Mouse (Mus musculus) mouse embryonic stem cell (cell line): ENCODE measurements around the gene Ehf.

ENCODE experiments used
- in situ Hi-C, 2 experiments: fragments of 300-500 bp; cut with MboI; formaldehyde crosslinking; loops; 1 replicate in 1 of 2; 3 replicates in 1 of 2; pipeline ENCODE4 v1.14.3; 2019 to 2020; ENCODE audit warnings: low sequenced_read_pairs in 2 of 2, low pct_unique_long_range_greater_than_20kb in 1 of 2, mixed read lengths in 1 of 2; ENCODE audit not compliant: unreplicated experiment in 1 of 2

Ehf gene

DNA sequence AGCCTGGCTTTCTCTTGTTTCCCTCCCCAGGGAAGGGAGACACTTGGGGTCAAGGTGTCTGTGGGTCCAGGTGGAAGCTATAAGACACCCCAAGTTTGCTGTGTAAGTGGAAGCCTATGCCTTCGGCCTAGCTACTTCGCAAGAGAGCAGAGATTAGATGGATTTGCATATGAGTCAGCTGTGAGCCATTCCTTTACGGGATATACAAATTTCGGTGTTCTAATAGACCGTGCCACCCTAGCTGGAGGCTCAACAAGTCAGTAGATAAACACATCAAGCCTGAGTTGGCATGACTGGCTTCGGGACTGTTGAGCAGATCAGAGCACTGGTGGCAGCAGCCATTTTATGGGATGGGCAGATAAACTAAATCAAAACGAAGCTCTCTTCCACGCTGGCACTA lies 31.6 kb downstream of the Ehf start:
- in situ Hi-C loops: no loop called here

DNA sequence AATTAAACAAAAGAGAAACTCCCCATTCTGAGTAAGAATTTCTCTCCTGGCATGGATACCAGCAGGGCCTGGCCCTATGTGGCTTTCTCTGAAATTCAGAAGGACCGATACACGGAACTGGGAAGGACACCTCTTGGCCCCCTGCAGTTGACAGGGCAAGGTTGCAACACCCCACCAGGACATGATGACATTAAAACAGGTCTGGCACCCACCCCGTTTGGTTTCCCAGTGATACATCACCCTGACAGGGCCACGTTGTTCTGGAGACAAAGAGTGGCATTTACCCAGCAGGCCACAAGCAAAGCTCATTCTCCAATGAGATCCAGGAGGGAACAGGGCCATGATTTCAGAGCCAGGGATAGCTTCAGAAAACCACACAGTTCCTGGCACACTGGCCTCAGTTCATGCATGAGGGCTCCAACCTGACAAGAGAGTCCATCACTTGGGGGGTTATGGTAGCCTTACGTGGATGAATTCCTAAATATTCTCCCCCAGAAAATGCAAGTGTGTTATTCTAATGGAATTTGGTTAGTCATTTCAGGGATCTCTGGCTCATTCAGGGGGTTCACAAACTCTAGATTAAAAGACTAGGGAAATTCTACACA lies 32.4 kb downstream of the Ehf start:
- in situ Hi-C loops: no loop called here

DNA sequence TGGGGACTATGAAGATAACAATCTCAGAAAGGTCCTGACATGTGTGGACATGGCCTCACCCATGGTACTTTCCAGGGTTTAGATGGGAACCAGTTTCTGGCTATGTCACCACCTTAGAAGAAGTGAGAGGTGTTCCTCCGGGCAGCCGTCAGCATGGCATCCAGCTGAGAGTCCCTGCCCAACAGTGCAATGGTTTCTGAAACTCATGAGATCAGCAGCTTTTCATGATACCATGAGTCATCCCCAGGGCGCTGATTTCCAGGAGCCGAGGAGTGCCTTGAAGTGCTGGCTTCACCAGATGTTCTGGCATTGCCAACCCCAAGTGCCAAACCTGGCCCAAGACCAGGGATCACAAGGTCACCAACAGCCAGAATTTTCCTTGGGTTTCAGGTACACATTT lies 64.0 kb downstream of the Ehf start:
- in situ Hi-C loops: no loop called here

DNA sequence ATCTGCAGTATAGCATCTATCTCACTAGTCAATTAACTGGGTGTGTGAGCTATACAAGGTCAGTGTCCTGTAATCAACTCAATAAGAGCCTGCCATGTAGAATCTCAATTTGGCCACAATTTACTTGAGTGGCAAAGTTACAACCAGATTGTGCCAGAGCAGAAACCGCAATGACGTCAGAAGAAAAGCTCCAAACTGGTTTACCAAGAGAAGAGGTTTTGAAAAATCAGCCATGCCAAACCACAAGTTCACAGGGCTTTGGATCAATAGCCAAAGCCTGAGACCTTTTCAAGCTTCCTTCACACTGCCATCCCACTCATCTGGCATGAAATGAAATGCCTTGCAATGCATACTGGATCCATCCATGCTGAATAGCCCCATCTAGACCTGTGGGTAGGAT lies 76.3 kb downstream of the Ehf start:
- in situ Hi-C loops: no loop called here

DNA sequence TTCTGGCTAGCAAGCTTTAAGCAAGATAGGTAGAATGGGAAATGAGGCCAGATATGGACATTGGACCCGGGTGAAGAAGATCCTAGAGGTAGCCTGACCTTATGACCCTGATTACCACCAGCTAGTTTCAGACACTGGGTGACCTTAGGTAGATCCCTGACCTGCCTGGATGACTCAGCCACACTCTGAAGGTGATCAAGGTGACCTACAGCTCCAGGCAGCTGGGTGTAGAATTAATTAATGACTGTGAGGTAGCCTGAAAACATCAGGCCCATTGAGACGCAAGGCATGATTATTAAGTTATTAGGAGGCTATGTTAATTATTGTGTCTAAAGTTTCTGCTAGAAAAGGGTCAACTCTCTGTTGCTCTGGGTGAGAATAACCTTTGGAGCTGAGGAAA lies 82.2 kb downstream of the Ehf start:
- in situ Hi-C loops: no loop called here

DNA sequence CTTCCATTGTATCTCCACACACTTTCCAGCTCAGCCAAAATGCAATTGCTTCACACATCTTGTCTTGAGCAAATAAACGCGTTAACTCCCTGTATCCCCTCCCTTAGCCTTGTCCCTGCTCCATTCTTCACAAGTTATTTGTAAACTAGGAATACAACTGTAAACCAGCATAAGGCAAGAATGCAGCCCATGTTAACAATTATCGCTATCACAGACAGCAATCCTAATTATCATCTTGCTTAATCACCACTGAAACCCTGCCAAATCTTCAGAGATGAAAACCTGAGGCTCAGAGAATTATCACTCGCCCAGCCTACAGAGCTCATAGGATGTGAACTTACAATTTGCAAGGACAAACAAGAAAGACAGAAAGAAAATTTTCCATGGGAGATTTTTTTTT lies 84.8 kb downstream of the Ehf start:
- in situ Hi-C loops: no loop called here

DNA sequence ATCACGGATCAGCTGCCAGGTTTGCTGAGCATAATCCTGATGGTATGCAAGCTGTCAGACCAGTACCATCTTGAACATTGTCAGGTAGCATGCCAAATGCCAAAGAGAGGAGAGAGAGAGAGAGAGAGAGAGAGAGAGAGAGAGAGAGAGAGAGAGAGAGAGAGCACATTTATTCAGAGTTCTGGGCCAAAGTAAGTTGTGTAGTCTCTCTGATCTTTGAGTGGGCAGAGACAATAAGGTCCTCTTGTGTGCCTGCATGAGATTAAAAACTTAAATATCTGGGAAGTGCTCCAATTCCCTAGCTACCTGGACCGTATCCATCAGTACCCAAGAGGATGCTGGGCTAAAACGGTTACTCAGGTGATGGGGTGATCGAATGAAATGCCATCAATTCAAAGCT lies 87.3 kb downstream of the Ehf start:
- in situ Hi-C loops: no loop called here

DNA sequence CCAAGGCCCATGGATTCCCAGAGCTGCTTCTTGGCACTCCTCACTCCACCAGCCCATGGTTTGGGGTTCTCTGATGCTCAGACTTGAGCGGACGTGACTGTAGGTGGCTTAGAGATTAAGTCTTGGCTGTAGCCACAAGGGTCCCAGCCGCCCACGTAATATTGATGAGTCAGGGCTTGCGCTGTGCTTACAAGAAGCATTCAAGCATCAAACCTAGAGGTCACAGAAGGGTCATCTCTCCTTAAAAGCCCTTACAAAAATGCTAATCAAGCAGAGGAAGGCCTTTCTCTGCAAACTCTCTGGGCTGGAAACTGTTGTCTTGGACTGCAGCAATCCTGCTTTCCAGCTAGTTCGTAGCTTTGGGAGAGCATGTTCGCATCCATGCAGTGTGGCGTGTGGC lies 88.2 kb downstream of the Ehf start:
- in situ Hi-C loops: no loop called here

DNA sequence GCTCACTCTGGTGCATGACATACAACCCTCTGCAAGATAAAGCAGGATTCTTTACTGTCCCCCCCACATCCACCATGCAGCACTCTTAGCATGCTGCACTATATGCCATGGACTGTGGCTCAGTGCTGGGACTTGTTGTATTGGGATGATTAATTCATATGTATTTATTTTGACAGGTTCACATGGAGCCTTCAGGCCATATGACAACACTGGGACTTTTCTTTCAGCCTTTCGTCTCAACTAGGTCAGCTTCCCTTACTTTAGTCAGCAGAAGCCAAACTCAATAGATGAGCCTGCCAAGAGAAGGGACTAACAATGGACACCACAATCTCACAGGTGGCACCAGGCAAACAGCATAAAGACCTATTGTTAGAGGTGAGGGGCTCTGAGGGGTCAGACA lies 89.5 kb downstream of the Ehf start:
- in situ Hi-C loops: no loop called here
